Mouse (Mus musculus) cortical plate, adult 2 months (tissue): Measurements from ENCODE around the gene Vmn1r60. TPM values are rescaled to one million over a fixed set of nuclear protein-coding genes. Genes with fewer than 3 reads are reported as not detected.
"Not testable (repeated sequence)": the region's sequence is repeated elsewhere in the genome, so short reads cannot be mapped to it uniquely, and the experiment has no call there.

Experiments used
- H3K27ac ChIP-seq: fragments of 200-500 bp; 2 replicates; pipeline ENCODE4 v1.5.1; 2012; ENCODE audit warnings: low read length, control low read depth, inconsistent platforms; ENCODE audit not compliant: insufficient read depth
- H3K4me1 ChIP-seq: fragments of 200-500 bp; 2 replicates; pipeline ENCODE4 v1.6.1; 2011; ENCODE audit warnings: low read length; ENCODE audit not compliant: control insufficient read depth, insufficient read depth
- H3K4me3 ChIP-seq: fragments of 200-500 bp; 2 replicates; pipeline ENCODE4 v1.5.1; 2011; ENCODE audit warnings: mild to moderate bottlenecking, low read length, control low read depth; ENCODE audit not compliant: insufficient read depth
- polyA plus RNA-seq: library from polyadenylated mRNA; depleted of rRNA; stranded (reverse); fragments of >200 nt; gene quantifications from 2 replicates; pipeline ENCODE4 v1.2.3, GENCODE M21; 2012; rRNA removed

Gene Vmn1r60
- polyA plus RNA-seq, result not detected in 2 replicates

DNA sequence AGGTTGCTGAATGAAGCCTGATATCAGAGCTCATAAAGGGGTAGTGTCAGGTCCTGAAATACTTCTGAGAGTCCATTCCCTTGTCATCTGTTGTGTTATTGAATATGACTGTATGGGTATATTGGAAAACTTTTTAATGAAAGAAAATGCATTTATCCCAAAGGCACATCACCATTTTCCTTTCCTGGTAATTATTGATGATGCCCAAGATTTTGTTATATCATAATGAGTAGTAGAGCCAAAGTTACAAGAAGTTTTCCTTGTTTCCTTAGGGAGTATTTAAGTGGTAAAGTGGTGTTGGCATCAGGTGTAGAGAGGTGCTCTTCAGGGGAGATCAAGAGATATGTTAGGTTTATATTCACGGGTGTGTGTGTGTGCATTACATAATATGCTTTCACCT, at the start of gene Vmn1r60:
Vmn1r60 (minus strand) TSS at position 101 of the 400 bp plus-strand sequence.
- not testable (repeated sequence) for H3K27ac ChIP-seq, H3K4me3 ChIP-seq, H3K4me1 ChIP-seq

DNA sequence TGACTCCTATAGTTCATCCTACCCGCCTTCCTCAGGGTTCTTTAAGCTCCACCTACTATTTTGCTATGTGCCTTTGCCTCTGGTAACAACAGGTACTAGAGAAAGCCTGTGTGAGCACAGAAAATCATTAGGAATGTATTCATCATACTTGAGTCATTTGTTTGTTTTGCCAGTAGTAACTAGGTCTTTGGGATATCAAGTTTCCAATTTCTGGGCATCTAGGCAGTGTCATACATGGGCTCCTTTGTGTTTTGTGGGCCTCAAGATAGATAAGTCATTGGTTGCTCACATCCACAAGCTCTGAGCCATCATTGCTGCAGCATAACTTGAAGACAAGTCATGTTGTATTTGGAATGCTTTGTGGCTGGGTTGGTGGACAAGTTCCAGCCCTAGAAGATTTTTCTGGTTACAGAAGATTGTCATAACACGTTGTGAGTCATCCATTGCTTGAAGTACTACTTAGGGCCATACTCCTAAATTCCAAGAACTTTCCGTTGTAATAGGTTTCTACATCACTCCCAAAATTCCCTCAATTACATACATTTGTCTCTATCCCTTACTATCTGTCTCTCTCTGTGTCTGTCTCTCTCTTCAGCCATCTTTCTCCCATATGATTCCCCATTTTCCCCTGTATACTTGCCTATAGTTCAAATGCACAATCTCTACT, 6.2 kb downstream of the Vmn1r60 start:
- H3K4me1 ChIP-seq, H3K4me3 ChIP-seq, H3K27ac ChIP-seq: not testable (repeated sequence)

DNA sequence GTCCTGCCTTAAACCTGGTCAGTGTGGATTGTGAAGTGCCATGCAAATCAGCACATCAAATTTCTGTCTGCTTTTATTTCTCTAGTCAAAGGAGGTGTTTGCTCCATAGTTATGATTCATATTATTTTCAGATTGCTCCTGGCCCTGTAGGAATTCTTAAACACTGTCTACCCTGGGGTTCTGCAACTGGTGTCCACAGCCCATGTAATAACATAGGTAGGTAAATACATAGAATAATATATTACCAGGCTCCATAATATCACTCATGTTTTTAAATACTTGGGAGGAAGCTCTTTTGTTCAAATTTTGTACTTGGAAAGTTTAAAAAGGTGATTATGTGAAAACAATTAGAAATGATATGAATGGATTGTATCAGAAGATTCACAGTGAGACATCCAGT, 53.3 kb downstream of the Vmn1r60 start, which contains the start of gene Vmn2r28:
Vmn2r28 (minus strand) TSS at position 101 of the 400 bp plus-strand sequence.
- not testable (repeated sequence) for H3K4me1 ChIP-seq, H3K4me3 ChIP-seq

More for the DNA sequence above, 53.3 kb downstream of the Vmn1r60 start, which contains the start of gene Vmn2r28:
- not testable (repeated sequence) for H3K27ac ChIP-seq

Other genes starting within 250 kb of the Vmn1r60 start
- gene Gm5065, start 196.8 kb downstream of the Vmn1r60 start, polyA plus RNA-seq, result not detected in 2 replicates
- gene Nlrp2, start 196.3 kb downstream of the Vmn1r60 start, polyA plus RNA-seq, result not detected in 2 replicates
- not detected in 2 replicates for gene Vmn1r58, start 133.9 kb downstream of the Vmn1r60 start, polyA plus RNA-seq
- gene Vmn1r59, start 90.5 kb downstream of the Vmn1r60 start, polyA plus RNA-seq, result not detected in 2 replicates
- gene Vmn2r28, start 53.4 kb downstream of the Vmn1r60 start, polyA plus RNA-seq, result not detected in 2 replicates
- not detected in 2 replicates for gene Vmn1r61, start 66.0 kb upstream of the Vmn1r60 start, polyA plus RNA-seq
- gene Vmn1r62, start 126.3 kb upstream of the Vmn1r60 start, polyA plus RNA-seq, result not detected in 2 replicates